Mouse (Mus musculus) embryonic fibroblast, embryonic 13.5 days (primary cell): ENCODE results near the gene Irf2bp2. TPM values are rescaled to one million over a fixed set of nuclear protein-coding genes. Genes with fewer than 3 reads are reported as not detected.

ENCODE experiments used
- H3K27ac ChIP-seq: 2 replicates; pipeline ENCODE4 v1.5.1; 2012; ENCODE audit warnings: low read length, control low read depth, inconsistent platforms; ENCODE audit not compliant: insufficient read depth
- H3K4me1 ChIP-seq: 2 replicates; pipeline ENCODE4 v1.6.1; 2011; ENCODE audit warnings: low read length; ENCODE audit not compliant: control insufficient read depth, insufficient read depth
- H3K4me3 ChIP-seq: 2 replicates; pipeline ENCODE4 v1.5.1; 2011; ENCODE audit warnings: mild to moderate bottlenecking, control low read depth, low read length; ENCODE audit not compliant: insufficient read depth
- CTCF ChIP-seq: IDR thresholded peaks from 2 replicates; pipeline ENCODE4 v1.5.1; 2011; ENCODE audit warnings: mild to moderate bottlenecking, control low read depth, low read length, moderate library complexity, borderline replicate concordance; ENCODE audit not compliant: insufficient read depth
- POLR2A ChIP-seq: IDR thresholded peaks from 2 replicates; pipeline ENCODE4 v1.6.1; 2011; ENCODE audit warnings: low read depth, mild to moderate bottlenecking, control low read depth, low read length, moderate library complexity
- polyA plus RNA-seq: library from polyadenylated mRNA; stranded (reverse); fragments of >200 nt; gene quantifications from 2 replicates; pipeline ENCODE4 v1.2.4, GENCODE M21; 2011; ENCODE audit warnings: low read depth; ENCODE audit not compliant: missing spikeins, insufficient read length

Irf2bp2 gene
- polyA plus RNA-seq, 1 experiment, result 74.8 TPM

GRCm38 (mm10) chr8:126561316-126561841, 32.4 kb downstream of the Irf2bp2 start:
- TF ChIP-seq POLR2A (no peak), CTCF (no peak)
- no peak overlapping the region for H3K27ac ChIP-seq
- peaks cover 5% of the 10 kb centered on the region; the same call in 1 of the 2 replicates for H3K4me1 ChIP-seq
- H3K4me3 ChIP-seq, result no peak overlapping the region

GRCm38 (mm10) chr8:126558400-126558953, 35.3 kb downstream of the Irf2bp2 start:
- TF ChIP-seq CTCF (no peak), POLR2A (no peak)
- no peaks in the 10 kb centered on the region; the same call in 1 of the 2 replicates for H3K4me1 ChIP-seq
- H3K27ac ChIP-seq, result no peak overlapping the region
- no peak overlapping the region for H3K4me3 ChIP-seq

GRCm38 (mm10) chr8:126557403-126557802, 36.4 kb downstream of the Irf2bp2 start:
- peak overlapping the region; percentile 24; the same call in 1 of the 2 replicates for H3K27ac ChIP-seq
- TF ChIP-seq CTCF (no peak), POLR2A (no peak)
- H3K4me1 ChIP-seq, result no peaks in the 10 kb centered on the region; the same call in 1 of the 2 replicates
- no peak overlapping the region for H3K4me3 ChIP-seq

- Histone ChIP-seq H3K4me1 (no peaks in the 10 kb centered on the region; the same call in 1 of the 2 replicates), H3K4me3 (no peak overlapping the region), H3K27ac (no peak overlapping the region)
- TF ChIP-seq POLR2A, result no peak
- TF ChIP-seq CTCF, result no peak
These were observed 37.1 kb downstream of the Irf2bp2 start for GRCm38 (mm10) chr8:126556691-126557090.

- Histone ChIP-seq H3K27ac (no peak overlapping the region), H3K4me3 (no peak overlapping the region), H3K4me1 (peaks cover 8% of the 10 kb centered on the region)
- TF ChIP-seq CTCF (no peak), POLR2A (no peak)
These were observed 39.0 kb downstream of the Irf2bp2 start for GRCm38 (mm10) chr8:126554741-126555140.

- Histone ChIP-seq H3K4me3 (no peak overlapping the region), H3K4me1 (peaks cover 12% of the 10 kb centered on the region; the same call in 1 of the 2 replicates), H3K27ac (no peak overlapping the region)
- TF ChIP-seq POLR2A, result no peak
- no peak for TF ChIP-seq CTCF
These were observed 41.9 kb downstream of the Irf2bp2 start for GRCm38 (mm10) chr8:126551871-126552270.

- peaks cover 12% of the 10 kb centered on the region; the same call in 1 of the 2 replicates for H3K4me1 ChIP-seq
- H3K27ac ChIP-seq, result peak overlapping the region; percentile 75
These were observed 42.8 kb downstream of the Irf2bp2 start for GRCm38 (mm10) chr8:126550944-126551357.

GRCm38 (mm10) chr8:126547841-126548240, 45.9 kb downstream of the Irf2bp2 start:
- TF ChIP-seq CTCF (no peak), POLR2A (no peak)
- Histone ChIP-seq H3K4me3 (no peak overlapping the region), H3K27ac (peak overlapping the region; percentile 69), H3K4me1 (peaks cover 12% of the 10 kb centered on the region; the same call in 1 of the 2 replicates)

More at GRCm38 (mm10) chr8:126550944-126551357, 42.8 kb downstream of the Irf2bp2 start:
- no peak overlapping the region for H3K4me3 ChIP-seq
- TF ChIP-seq POLR2A, result no peak
- no peak for TF ChIP-seq CTCF

- H3K27ac ChIP-seq, result no peak overlapping the region
- TF ChIP-seq CTCF (no peak), POLR2A (no peak)
- H3K4me3 ChIP-seq, result no peak overlapping the region
- peaks cover 12% of the 10 kb centered on the region; the same call in 1 of the 2 replicates for H3K4me1 ChIP-seq
These were observed 46.4 kb downstream of the Irf2bp2 start for GRCm38 (mm10) chr8:126547361-126547760.

- TF ChIP-seq POLR2A, result no peak
- no peak for TF ChIP-seq CTCF
- H3K4me3 ChIP-seq, result no peak overlapping the region
- H3K4me1 ChIP-seq, result peaks cover 11% of the 10 kb centered on the region; the same call in 1 of the 2 replicates
- no peak overlapping the region for H3K27ac ChIP-seq
These were observed 47.3 kb downstream of the Irf2bp2 start for GRCm38 (mm10) chr8:126546480-126546879.
